ENCODE assay signal across 21 mouse cellular contexts in the genomic region with DNA sequence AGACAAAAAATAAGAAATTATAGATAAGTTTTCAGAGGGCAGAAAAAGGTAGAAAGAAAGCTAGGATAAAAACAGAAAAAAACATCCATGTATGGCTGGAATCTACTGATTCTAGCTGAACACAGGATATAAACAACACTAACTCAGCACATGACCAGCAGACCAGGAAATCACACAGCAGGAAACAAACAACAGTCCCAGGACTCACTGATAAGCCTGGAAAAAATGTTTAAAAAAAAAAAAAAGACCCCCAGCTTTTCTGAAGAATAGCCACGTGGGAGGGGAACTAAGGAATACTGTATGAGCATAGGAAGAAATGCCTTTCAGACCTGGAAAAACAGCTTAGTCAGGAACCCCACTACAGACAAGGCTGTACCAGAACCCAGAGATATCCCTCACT.
A peak's percentile ranks its signal among the peaks of the same experiment; 100 is the strongest.
DNase-seq lines count a peak whose midpoint lies in the region; ATAC-seq and TF ChIP-seq lines count a peak whose summit lies in the region.
"Had no signal": no experiment of that assay in that cellular context is flagged by ENCODE, and none has a peak within 500 bp of the region (broad histone marks: within the 10 kb centered on the region; RNA-seq: fewer than 3 reads in every experiment).

No protein-coding gene starts in this region.

- no peak for TF ChIP-seq POLR2A in heart, adult 2 months (IDR thresholded peaks at IDR 0.05; ENCODE audit: insufficient read depth, low read depth, low read length)

- no peak for TF ChIP-seq CTCF in heart, adult 2 months (IDR thresholded peaks at IDR 0.05)

- no peak for DNase-seq in heart, adult 2 months
- no peak for DNase-seq in heart, adult 8-10 months (ENCODE audit: low spot score)
- no peak for DNase-seq in kidney, adult 18-20 months
- DNase-seq in 3T3-L1 (ENCODE audit: low read depth, low spot score) (peak; percentile 1), adipocyte (ENCODE audit: low spot score) (peak; percentile 1)
- DNase-seq: adrenal gland, postnatal 10 days; adrenal gland, postnatal 36 days; cerebellum, adult 18-20 months; cerebellum, adult 9-10 months; cerebellum, postnatal 14 days; gastrocnemius, postnatal 10 days; gastrocnemius, postnatal 36 days; heart, adult 18-20 months had no signal

- ATAC-seq in kidney, embryonic 16.5 days (ENCODE audit: low FRiP score, low TSS enrichment) = no peak
- ATAC-seq: activated CD4-positive, CD25-positive, alpha-beta regulatory T cell, adult 4 months; forebrain, embryonic 15.5 days; intestine, postnatal 0 days had no signal

- intact Hi-C loops in heart, adult 2 months (cut with DNase I) = loop anchor here (2.0 kb wide), 1 partner anchor 21 kb away; no protein-coding TSS in a partner anchor

- H3K9ac ChIP-seq in heart, adult 2 months (ENCODE audit: low read depth, low read length) = no peak overlapping the region
- H3K9ac ChIP-seq in kidney, embryonic 16.5 days (replicated peaks; ENCODE audit: low read length) = no peak overlapping the region
- H3K9ac ChIP-seq: forebrain, embryonic 12.5 days; forebrain, embryonic 15.5 days; hindbrain, embryonic 12.5 days; hindbrain, embryonic 15.5 days had no signal

- peak overlapping the region; percentile 61 for H3K27ac ChIP-seq in heart, adult 2 months
- H3K27ac ChIP-seq in kidney, embryonic 16.5 days (ENCODE audit: low read length) = peak overlapping the region; percentile 9; the same call in 1 of the 2 replicates
- H3K27ac ChIP-seq: forebrain, embryonic 12.5 days; forebrain, embryonic 15.5 days; hindbrain, embryonic 12.5 days; hindbrain, embryonic 15.5 days had no signal

- TF ChIP-seq EP300 in heart, adult 2 months (IDR thresholded peaks at IDR 0.05; ENCODE audit: insufficient read depth, low read depth, low read length) = no peak

- no peak overlapping the region for H3K4me3 ChIP-seq in heart, adult 2 months
- no peak overlapping the region for H3K4me3 ChIP-seq in kidney, embryonic 16.5 days (ENCODE audit: low read length)
- H3K4me3 ChIP-seq: forebrain, embryonic 12.5 days; forebrain, embryonic 15.5 days; hindbrain, embryonic 12.5 days; hindbrain, embryonic 15.5 days had no signal

- no peaks in the 10 kb centered on the region for H3K27me3 ChIP-seq in heart, adult 2 months (ENCODE audit: control insufficient read depth, insufficient read depth, low read length)
- no peaks in the 10 kb centered on the region for H3K27me3 ChIP-seq in kidney, embryonic 16.5 days (ENCODE audit: insufficient read depth, low read length)
- H3K27me3 ChIP-seq: forebrain, embryonic 12.5 days; forebrain, embryonic 15.5 days; hindbrain, embryonic 12.5 days; hindbrain, embryonic 15.5 days had no signal

- WGBS in heart, adult 2 months = 32% methylated on average over 1 of the region's 1 CpGs
- WGBS in kidney, embryonic 16.5 days = 24% methylated on average over 1 of the region's 1 CpGs

- no peak overlapping the region for H3K4me2 ChIP-seq in kidney, embryonic 16.5 days (replicated peaks; ENCODE audit: low read depth, low read length)
- H3K4me2 ChIP-seq: forebrain, embryonic 12.5 days; forebrain, embryonic 15.5 days; heart, embryonic 11.5 days; hindbrain, embryonic 12.5 days; hindbrain, embryonic 15.5 days had no signal

- H3K4me1 ChIP-seq in heart, adult 2 months (ENCODE audit: control insufficient read depth, insufficient read depth, low read length) = peaks cover 5% of the 10 kb centered on the region
- peaks cover 5% of the 10 kb centered on the region; the same call in 1 of the 2 replicates for H3K4me1 ChIP-seq in kidney, embryonic 16.5 days (ENCODE audit: insufficient read depth, low read length)

- H3K79me2 ChIP-seq in heart, adult 2 months (replicated peaks; ENCODE audit: control insufficient read depth, insufficient read depth, low read length) = no peaks in the 10 kb centered on the region

- no peaks in the 10 kb centered on the region for H3K9me3 ChIP-seq in kidney, embryonic 16.5 days (ENCODE audit: low read length)
- H3K9me3 ChIP-seq: forebrain, embryonic 12.5 days; forebrain, embryonic 15.5 days; hindbrain, embryonic 12.5 days; hindbrain, embryonic 15.5 days had no signal

- peaks cover 5% of the 10 kb centered on the region; the same call in 1 of the 2 replicates for H3K36me3 ChIP-seq in heart, adult 2 months (ENCODE audit: control insufficient read depth, insufficient read depth, low read length)
- no peaks in the 10 kb centered on the region for H3K36me3 ChIP-seq in kidney, embryonic 16.5 days (ENCODE audit: insufficient read depth, low read length)
- H3K36me3 ChIP-seq: forebrain, embryonic 12.5 days; forebrain, embryonic 15.5 days; hindbrain, embryonic 12.5 days; hindbrain, embryonic 15.5 days had no signal

Comparison
In these comparisons a context has a peak if more than half of its experiments do, and no peak if none do; other contexts are left out.
1. DNase-seq: peak in 3T3-L1 (single experiment) and adipocyte (single experiment); none in heart, adult 2 months (0 of 2), heart, adult 8-10 months (single experiment) and kidney, adult 18-20 months (single experiment).